Mouse (Mus musculus) MEL (cell line): Measurements from ENCODE around the gene Gria4. TPM values are rescaled to one million over a fixed set of nuclear protein-coding genes. Genes with fewer than 3 reads are reported as not detected.

Experiments used
- E2F4 ChIP-seq: IDR thresholded peaks from 2 replicates; pipeline ENCODE4 v1.6.1; 2011; ENCODE audit warnings: low read depth, low read length, improper control_type of control experiment, borderline replicate concordance
- JUND ChIP-seq: IDR thresholded peaks from 2 replicates; pipeline ENCODE4 v1.6.1; 2011; ENCODE audit warnings: low read depth, mild to moderate bottlenecking, improper control_type of control experiment, low read length
- SIN3A ChIP-seq: IDR thresholded peaks from 2 replicates; pipeline ENCODE4 v1.6.1; 2012; ENCODE audit warnings: low read length, improper control_type of control experiment, inconsistent platforms
- USF1 ChIP-seq: IDR thresholded peaks from 2 replicates; pipeline ENCODE4 v1.6.1; 2014; ENCODE audit warnings: low read depth, mild to moderate bottlenecking, inconsistent platforms, low read length, improper control_type of control experiment, moderate library complexity
- polyA plus RNA-seq, 2 experiments: library from polyadenylated mRNA; stranded (reverse) in 1 of 2; unstranded in 1 of 2; fragments of >175 nt in 1 of 2; fragments of >200 nt in 1 of 2; gene quantifications; 2 replicates each; pipeline versions ENCODE4 v1.2.1 to v1.2.4; 2012; ENCODE audit warnings: low replicate concordance in 2 of 2, low read depth in 1 of 2; ENCODE audit not compliant: insufficient read length in 2 of 2, insufficient read depth in 1 of 2, missing spikeins in 1 of 2
- total RNA-seq: library from RNA; depleted of rRNA; stranded (reverse); fragments of 300-350 nt; gene quantifications from 2 replicates; pipeline ENCODE4 v1.2.3, GENCODE M21; 2012

Gria4 gene
- total and polyA plus RNA-seq, 3 experiments, result not detected

- TF ChIP-seq JUND (0 out of 2 replicates have a peak, but pooled peaks have one; percentile 27), USF1 (peak; percentile 100), SIN3A (peak; percentile 90), E2F4 (no peak)
Measured at GRCm38 (mm10) chr9:4375828-4376639, 420.0 kb downstream of the Gria4 start, which contains the start of gene Msantd4 (continued).
